Mouse (Mus musculus) midbrain, embryonic 15.5 days (tissue): ENCODE results near the gene Cxcr5. TPM values are rescaled to one million over a fixed set of nuclear protein-coding genes. Genes with fewer than 3 reads are reported as not detected.
A peak's percentile ranks its signal among the peaks of the same experiment; 100 is the strongest.

Experiments used
- ATAC-seq: fragments of 200-750 bp; cut with Nextera tagmentation; replicated peaks from 2 replicates; pipeline ENCODE4 v1.8.0; 2017; ENCODE audit warnings: moderate TSS enrichment
- H3K27ac ChIP-seq: fragments of 300-500 bp; sonication (generic); 2 replicates; pipeline ENCODE4 v1.5.1; 2015; ENCODE audit warnings: mild to moderate bottlenecking, inconsistent platforms
- H3K27me3 ChIP-seq: fragments of 300-500 bp; sonication (generic); replicated peaks from 2 replicates; pipeline ENCODE4 v1.6.1; 2015; ENCODE audit warnings: inconsistent platforms
- H3K36me3 ChIP-seq: fragments of 300-500 bp; sonication (generic); replicated peaks from 2 replicates; pipeline ENCODE4 v1.6.1; 2015; ENCODE audit warnings: inconsistent platforms
- H3K4me1 ChIP-seq: fragments of 300-500 bp; sonication (generic); 2 replicates; pipeline ENCODE4 v1.6.1; 2015; ENCODE audit warnings: inconsistent platforms
- H3K4me2 ChIP-seq: fragments of 300-500 bp; sonication (generic); 2 replicates; pipeline ENCODE4 v1.6.1; 2015; ENCODE audit warnings: inconsistent platforms, mild to moderate bottlenecking, moderate library complexity
- H3K4me3 ChIP-seq: fragments of 300-500 bp; sonication (generic); 2 replicates; pipeline ENCODE4 v1.5.1; 2015; ENCODE audit warnings: mild to moderate bottlenecking, inconsistent platforms
- H3K9ac ChIP-seq: fragments of 300-500 bp; sonication (generic); 2 replicates; pipeline ENCODE4 v1.6.1; 2015; ENCODE audit warnings: mild to moderate bottlenecking, inconsistent platforms
- H3K9me3 ChIP-seq: fragments of 300-500 bp; sonication (generic); 2 replicates; pipeline ENCODE4 v1.6.1; 2016; ENCODE audit warnings: inconsistent platforms
- WGBS: fragments of 180-500 bp; shearing (Covaris S2); methylation state at CpG from one replicate; pipeline ENCODE4 v1.1.7; 2015; ENCODE audit warnings: mixed read lengths; 5-methylcytosine and 5-hydroxymethylcytosine counted together
- polyA plus RNA-seq: library from polyadenylated mRNA; unstranded; fragments of >200 nt; fragmentation: Nextera tagmentation; extraction: Ambion mirVana; gene quantifications from 2 replicates; pipeline ENCODE4 v1.2.1, GENCODE M21; 2015

Cxcr5 gene
- polyA plus RNA-seq, 1 experiment from 2014 or later = not detected

- H3K36me3 ChIP-seq = peaks cover 8% of the 10 kb centered on the region
- 50% methylated on average over 10 of the region's 10 CpGs for WGBS
- H3K9ac ChIP-seq = no peak overlapping the region
- H3K9me3 ChIP-seq = no peaks in the 10 kb centered on the region
- peak overlapping the region; percentile 3; the same call in 1 of the 2 replicates for H3K4me2 ChIP-seq
- H3K27ac ChIP-seq = no peak overlapping the region
- no peak overlapping the region for H3K4me3 ChIP-seq
- H3K27me3 ChIP-seq = no peaks in the 10 kb centered on the region
- H3K4me1 ChIP-seq = peaks cover 54% of the 10 kb centered on the region
- ATAC-seq = no peak
These were observed 60.3 kb downstream of the Cxcr5 start for GRCm38 (mm10) chr9:44501206-44501879.

- 49% methylated on average over 8 of the region's 8 CpGs for WGBS
- Histone ChIP-seq H3K9ac (no peak overlapping the region), H3K9me3 (no peaks in the 10 kb centered on the region), H3K27me3 (no peaks in the 10 kb centered on the region), H3K27ac (peak overlapping the region; percentile 88), H3K4me1 (peaks cover 54% of the 10 kb centered on the region), H3K4me3 (no peak overlapping the region), H3K36me3 (peaks cover 1% of the 10 kb centered on the region), H3K4me2 (peak overlapping the region; percentile 65; the same call in 1 of the 2 replicates)
- no peak for ATAC-seq
These were observed 61.0 kb downstream of the Cxcr5 start for GRCm38 (mm10) chr9:44500638-44501175.

GRCm38 (mm10) chr9:44500163-44500533 lies 61.5 kb downstream of the Cxcr5 start:
- Histone ChIP-seq H3K36me3 (no peaks in the 10 kb centered on the region; the same call in 1 of the 2 replicates), H3K4me3 (peak overlapping the region; percentile 36), H3K27me3 (no peaks in the 10 kb centered on the region), H3K9ac (peak overlapping the region; percentile 39), H3K9me3 (no peaks in the 10 kb centered on the region), H3K4me1 (peaks cover 60% of the 10 kb centered on the region), H3K27ac (peak overlapping the region; percentile 88), H3K4me2 (peak overlapping the region; percentile 65)
- 22% methylated on average over 5 of the region's 5 CpGs for WGBS
- ATAC-seq = peak; percentile 40; the same call in 1 of the 2 replicates

GRCm38 (mm10) chr9:44499356-44500162 lies 62.1 kb downstream of the Cxcr5 start:
- H3K27me3 ChIP-seq = no peaks in the 10 kb centered on the region
- 5% methylated on average over 20 of the region's 20 CpGs for WGBS
- H3K27ac ChIP-seq = peak overlapping the region; percentile 88
- peak; percentile 24; the same call in 1 of the 2 replicates for ATAC-seq
- peak overlapping the region; percentile 65 for H3K4me2 ChIP-seq
- H3K9me3 ChIP-seq = no peaks in the 10 kb centered on the region
- no peaks in the 10 kb centered on the region; the same call in 1 of the 2 replicates for H3K36me3 ChIP-seq
- peak overlapping the region; percentile 39 for H3K9ac ChIP-seq
- peaks cover 66% of the 10 kb centered on the region for H3K4me1 ChIP-seq
- H3K4me3 ChIP-seq = peak overlapping the region; percentile 36

GRCm38 (mm10) chr9:44498421-44499355 lies 63.0 kb downstream of the Cxcr5 start:
- peak overlapping the region; percentile 39 for H3K9ac ChIP-seq
- peak overlapping the region; percentile 88 for H3K27ac ChIP-seq
- H3K4me2 ChIP-seq = peak overlapping the region; percentile 65
- H3K4me3 ChIP-seq = peak overlapping the region; percentile 36
- no peaks in the 10 kb centered on the region for H3K9me3 ChIP-seq
- H3K36me3 ChIP-seq = no peaks in the 10 kb centered on the region; the same call in 1 of the 2 replicates
- H3K27me3 ChIP-seq = no peaks in the 10 kb centered on the region
- WGBS = 2% methylated on average over 55 of the region's 59 CpGs
- peak; percentile 62 for ATAC-seq
- H3K4me1 ChIP-seq = peaks cover 74% of the 10 kb centered on the region

- peak overlapping the region; percentile 65 for H3K4me2 ChIP-seq
- ATAC-seq = no peak
- no peaks in the 10 kb centered on the region for H3K27me3 ChIP-seq
- H3K9ac ChIP-seq = peak overlapping the region; percentile 39; the same call in 1 of the 2 replicates
- no peaks in the 10 kb centered on the region for H3K9me3 ChIP-seq
- no peaks in the 10 kb centered on the region; the same call in 1 of the 2 replicates for H3K36me3 ChIP-seq
- H3K4me3 ChIP-seq = peak overlapping the region; percentile 36
- peaks cover 83% of the 10 kb centered on the region for H3K4me1 ChIP-seq
- WGBS = 5% methylated on average over 11 of the region's 11 CpGs
- H3K27ac ChIP-seq = peak overlapping the region; percentile 88
These were observed 63.9 kb downstream of the Cxcr5 start for GRCm38 (mm10) chr9:44497624-44498377.

GRCm38 (mm10) chr9:44496803-44497461 lies 64.7 kb downstream of the Cxcr5 start:
- Histone ChIP-seq H3K4me3 (no peak overlapping the region), H3K4me2 (no peak overlapping the region), H3K9ac (no peak overlapping the region), H3K36me3 (no peaks in the 10 kb centered on the region; the same call in 1 of the 2 replicates), H3K27ac (no peak overlapping the region), H3K27me3 (no peaks in the 10 kb centered on the region), H3K4me1 (peaks cover 87% of the 10 kb centered on the region), H3K9me3 (no peaks in the 10 kb centered on the region)
- ATAC-seq = no peak
- 54% methylated on average over 12 of the region's 12 CpGs for WGBS

- Histone ChIP-seq H3K27me3 (no peaks in the 10 kb centered on the region), H3K36me3 (no peaks in the 10 kb centered on the region), H3K4me2 (no peak overlapping the region), H3K4me1 (peaks cover 78% of the 10 kb centered on the region), H3K9me3 (no peaks in the 10 kb centered on the region), H3K9ac (no peak overlapping the region), H3K4me3 (no peak overlapping the region), H3K27ac (no peak overlapping the region)
- 88% methylated on average over 10 of the region's 10 CpGs for WGBS
- ATAC-seq = no peak
These were observed 65.8 kb downstream of the Cxcr5 start for GRCm38 (mm10) chr9:44495810-44496344.

- no peak overlapping the region for H3K4me3 ChIP-seq
- H3K4me2 ChIP-seq = peak overlapping the region; percentile 12; the same call in 1 of the 2 replicates
- no peak for ATAC-seq
- 0 out of 2 replicates have a peak overlapping the region, but pooled peaks have one; percentile 2 for H3K9ac ChIP-seq
- 54% methylated on average over 9 of the region's 9 CpGs for WGBS
- H3K9me3 ChIP-seq = no peaks in the 10 kb centered on the region
- peak overlapping the region; percentile 64 for H3K27ac ChIP-seq
- H3K4me1 ChIP-seq = peaks cover 78% of the 10 kb centered on the region
- no peaks in the 10 kb centered on the region for H3K36me3 ChIP-seq
- H3K27me3 ChIP-seq = no peaks in the 10 kb centered on the region
These were observed 66.5 kb downstream of the Cxcr5 start for GRCm38 (mm10) chr9:44494863-44495809.
